Mouse (Mus musculus) myocyte (in vitro differentiated cells): ENCODE measurements around the gene Fam47e.

Experiments used
- CEBPB ChIP-seq: IDR thresholded peaks from 2 replicates; pipeline ENCODE4 v1.6.1; 2011; ENCODE audit warnings: mild to moderate bottlenecking, moderate library complexity; ENCODE audit not compliant: poor library complexity, insufficient read depth, severe bottlenecking
- MAX ChIP-seq: IDR thresholded peaks from one replicate; pipeline ENCODE4 v1.6.1; 2011; ENCODE audit warnings: low read depth, mild to moderate bottlenecking, control low read depth
- MYOD1 ChIP-seq, 3 experiments: IDR thresholded peaks; one replicate each; pipeline ENCODE4 v1.6.1; 2011; ENCODE audit warnings: control low read depth in 2 of 3, low read depth in 2 of 3, mild to moderate bottlenecking in 2 of 3, moderate library complexity in 1 of 3; ENCODE audit not compliant: insufficient read length in 2 of 3, control insufficient read depth in 1 of 3
- POLR2A ChIP-seq: IDR thresholded peaks from one replicate; pipeline ENCODE4 v1.6.1; 2011; ENCODE audit warnings: low read depth, mild to moderate bottlenecking, control low read depth, moderate library complexity; ENCODE audit not compliant: insufficient read length
- POLR2AphosphoS2 ChIP-seq: IDR thresholded peaks from one replicate; pipeline ENCODE4 v1.6.1; 2011; ENCODE audit warnings: low read depth, control low read depth; ENCODE audit not compliant: insufficient read length
- SRF ChIP-seq: IDR thresholded peaks from one replicate; pipeline ENCODE4 v1.6.1; 2011; ENCODE audit warnings: low read depth; ENCODE audit not compliant: control insufficient read depth, insufficient read length
- TCF12 ChIP-seq: IDR thresholded peaks from one replicate; pipeline ENCODE4 v1.6.1; 2011; ENCODE audit warnings: mild to moderate bottlenecking, control low read depth; ENCODE audit not compliant: poor library complexity, insufficient read depth, severe bottlenecking
- USF1 ChIP-seq: IDR thresholded peaks from one replicate; pipeline ENCODE4 v1.6.1; 2011; ENCODE audit warnings: low read depth, mild to moderate bottlenecking, control low read depth, moderate library complexity

- TF ChIP-seq POLR2A, result no peak
- no peak for TF ChIP-seq TCF12
- TF ChIP-seq SRF, result no peak
- no peak for TF ChIP-seq POLR2AphosphoS2
- no peak for TF ChIP-seq USF1
- TF ChIP-seq MYOD1 (IDR thresholded peaks at IDR 0.05; ENCODE audit: control insufficient read depth in 1 of 3, insufficient read length in 2 of 3, low read depth in 2 of 3), result no peak
- TF ChIP-seq MAX, result no peak
- no peak for TF ChIP-seq CEBPB
These were observed at the start of gene Fam47e for GRCm38 (mm10) chr5:92554891-92555511.
